Mouse (Mus musculus) lung, adult 2 months (tissue): ENCODE data around the gene Tcl1.
"Not testable (repeated sequence)": the region's sequence is repeated elsewhere in the genome, so short reads cannot be mapped to it uniquely, and the experiment has no call there.

ENCODE experiments used
- CTCF ChIP-seq: fragments of 200-500 bp; IDR thresholded peaks from 2 replicates; pipeline ENCODE4 v1.5.1; 2011; ENCODE audit warnings: mild to moderate bottlenecking, low read length, control low read depth; ENCODE audit not compliant: insufficient read depth
- POLR2A ChIP-seq: fragments of 200-500 bp; IDR thresholded peaks from 2 replicates; pipeline ENCODE4 v1.6.1; 2011; ENCODE audit warnings: low read depth, mild to moderate bottlenecking, control low read depth, low read length, borderline replicate concordance; ENCODE audit errors: extremely low read depth

DNA sequence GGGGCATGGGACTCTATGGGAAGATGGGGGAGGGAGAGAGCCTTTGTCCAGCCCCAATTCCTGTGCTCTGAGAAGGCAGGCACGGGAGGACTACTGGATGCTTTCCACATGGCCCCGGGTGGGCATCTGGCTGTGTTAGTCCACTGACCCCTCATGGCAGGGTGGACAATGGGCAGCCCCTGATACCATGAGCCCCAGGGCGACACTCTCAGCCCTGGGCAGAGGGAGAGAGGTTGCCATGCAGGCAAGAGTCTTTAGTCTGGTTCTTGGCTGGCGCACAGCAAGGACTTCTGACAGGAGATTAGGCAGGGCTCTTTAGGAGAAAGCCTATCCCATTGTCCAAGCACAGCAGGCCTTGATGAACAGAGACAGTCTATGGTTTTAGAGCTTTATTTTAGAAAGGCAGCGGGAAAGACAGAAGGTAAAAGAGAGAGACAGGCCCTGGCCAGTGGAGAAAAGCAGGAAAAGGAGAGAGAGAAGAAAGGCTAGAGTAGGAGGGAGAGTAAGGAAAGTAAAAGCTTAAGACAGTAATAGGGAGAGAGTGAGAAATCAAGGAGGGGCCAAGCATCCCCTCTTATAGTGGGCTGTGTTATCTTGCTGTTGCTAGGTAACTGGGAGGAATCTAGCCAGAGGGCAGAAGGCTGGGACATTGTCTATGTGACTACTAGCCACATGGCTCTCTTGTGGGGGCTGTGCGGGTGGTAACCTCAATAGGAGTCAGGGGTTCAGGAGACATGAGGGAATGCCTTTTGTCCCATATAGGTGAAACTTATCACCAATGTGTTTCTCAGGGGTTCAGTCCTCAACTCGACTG lies 22.7 kb downstream of the Tcl1 start:
- TF ChIP-seq POLR2A, CTCF: not testable (repeated sequence)
